In genomic region chr19:47902316-47903201, GRCm38 (mm10) we compare ENCODE assay signal across 11 mouse cellular contexts. TPM values are rescaled to one million over a fixed set of nuclear protein-coding genes. Genes with fewer than 3 reads are reported as not detected.
DNase-seq lines count a peak whose midpoint lies in the region; ATAC-seq lines count a peak whose summit lies in the region.
"Had no signal": no experiment of that assay in that cellular context is flagged by ENCODE, and none has a peak within 500 bp of the region (broad histone marks: within the 10 kb centered on the region; RNA-seq: fewer than 3 reads in every experiment).

No protein-coding gene starts in this region.

- peaks cover 33% of the 10 kb centered on the region for H3K36me3 ChIP-seq in hindbrain, embryonic 10.5 days
- no peaks in the 10 kb centered on the region for H3K36me3 ChIP-seq in hindbrain, embryonic 11.5 days (ENCODE audit: control insufficient read depth, insufficient read depth, low read length)
- peaks cover 1% of the 10 kb centered on the region; the same call in 1 of the 2 replicates for H3K36me3 ChIP-seq in heart, embryonic 16.5 days (ENCODE audit: control insufficient read depth, insufficient read depth)
- H3K36me3 ChIP-seq in limb, embryonic 10.5 days: peaks cover 57% of the 10 kb centered on the region

- 70% methylated on average over 13 of the region's 13 CpGs for WGBS in hindbrain, embryonic 10.5 days
- 68% methylated on average over 13 of the region's 13 CpGs for WGBS in hindbrain, embryonic 11.5 days
- WGBS in heart, embryonic 16.5 days: 50% methylated on average over 13 of the region's 13 CpGs
- 71% methylated on average over 13 of the region's 13 CpGs for WGBS in limb, embryonic 10.5 days

- H3K9ac ChIP-seq in hindbrain, embryonic 11.5 days (ENCODE audit: low read depth, low read length): no peak overlapping the region
- peak overlapping the region; percentile 16 for H3K9ac ChIP-seq in heart, embryonic 16.5 days (ENCODE audit: low read length)

- no peaks in the 10 kb centered on the region for H3K9me3 ChIP-seq in hindbrain, embryonic 10.5 days
- no peaks in the 10 kb centered on the region for H3K9me3 ChIP-seq in hindbrain, embryonic 11.5 days (ENCODE audit: control insufficient read depth, low read length)
- H3K9me3 ChIP-seq in heart, embryonic 16.5 days (replicated peaks; ENCODE audit: control insufficient read depth, low read length): no peaks in the 10 kb centered on the region
- no peaks in the 10 kb centered on the region for H3K9me3 ChIP-seq in limb, embryonic 10.5 days (replicated peaks)

- H3K4me2 ChIP-seq in hindbrain, embryonic 11.5 days (replicated peaks; ENCODE audit: low read depth, low read length): no peak overlapping the region
- peak overlapping the region; percentile 11; the same call in 1 of the 2 replicates for H3K4me2 ChIP-seq in heart, embryonic 16.5 days (ENCODE audit: low read depth, low read length)

- no peaks in the 10 kb centered on the region for H3K27me3 ChIP-seq in hindbrain, embryonic 10.5 days (ENCODE audit: insufficient read depth, poor library complexity, severe bottlenecking)
- H3K27me3 ChIP-seq in hindbrain, embryonic 11.5 days (ENCODE audit: control insufficient read depth, insufficient read depth, low read length): no peaks in the 10 kb centered on the region
- H3K27me3 ChIP-seq in heart, embryonic 16.5 days (ENCODE audit: control insufficient read depth, insufficient read depth, low read length): no peaks in the 10 kb centered on the region
- no peaks in the 10 kb centered on the region for H3K27me3 ChIP-seq in limb, embryonic 10.5 days (ENCODE audit: low read depth, poor library complexity, severe bottlenecking)

- DNase-seq in hindbrain, embryonic 10.5 days (ENCODE audit: low spot score): no peak
- no peak for DNase-seq in hindbrain, embryonic 11.5 days (ENCODE audit: low spot score)
- DNase-seq in adrenal gland, postnatal 10 days: peak; percentile 40
- no peak for DNase-seq in limb, embryonic 10.5 days (ENCODE audit: low spot score)
- no peak for DNase-seq in layer of hippocampus, postnatal 10 days (ENCODE audit: low spot score in 2 of 2)
- no peak for DNase-seq in spleen, postnatal 36 days (ENCODE audit: low spot score in 2 of 2)
- DNase-seq in gastrocnemius, adult 18-20 months (ENCODE audit: low spot score): no peak
- DNase-seq: cerebellum, adult 11 months; thymus, postnatal 4 days had no signal

- H3K4me3 ChIP-seq in hindbrain, embryonic 10.5 days: no peak overlapping the region
- no peak overlapping the region for H3K4me3 ChIP-seq in hindbrain, embryonic 11.5 days (ENCODE audit: low read depth, low read length)
- no peak overlapping the region for H3K4me3 ChIP-seq in heart, embryonic 16.5 days (ENCODE audit: low read length)
- no peak overlapping the region for H3K4me3 ChIP-seq in limb, embryonic 10.5 days

- H3K4me1 ChIP-seq in hindbrain, embryonic 10.5 days (replicated peaks): peaks cover 33% of the 10 kb centered on the region
- no peaks in the 10 kb centered on the region; the same call in 1 of the 2 replicates for H3K4me1 ChIP-seq in hindbrain, embryonic 11.5 days (replicated peaks; ENCODE audit: control insufficient read depth, insufficient read depth, low read length)
- H3K4me1 ChIP-seq in heart, embryonic 16.5 days (ENCODE audit: control insufficient read depth, insufficient read depth, low read length): peaks cover 45% of the 10 kb centered on the region
- peaks cover 46% of the 10 kb centered on the region for H3K4me1 ChIP-seq in limb, embryonic 10.5 days

- H3K27ac ChIP-seq in hindbrain, embryonic 10.5 days: peak overlapping the region; percentile 62; the same call in 1 of the 2 replicates
- no peak overlapping the region for H3K27ac ChIP-seq in hindbrain, embryonic 11.5 days (ENCODE audit: low read depth, low read length)
- H3K27ac ChIP-seq in heart, embryonic 16.5 days (ENCODE audit: low read length): peak overlapping the region; percentile 84
- peak overlapping the region; percentile 79 for H3K27ac ChIP-seq in limb, embryonic 10.5 days

- ATAC-seq in hindbrain, embryonic 11.5 days (ENCODE audit: low FRiP score): no peak
- peak; percentile 81 for ATAC-seq in heart, embryonic 16.5 days (replicated peaks; ENCODE audit: extremely low read depth, insufficient read depth, low FRiP score)

RNA-seq across cellular contexts. Expression of gene Cfap43, which starts 16.5 kb away (rescaled TPM):
- 0.07 and 1.0 TPM in 2 replicates for polyA plus RNA-seq in hindbrain, embryonic 10.5 days (2016; fragmentation: Nextera tagmentation; extraction: Ambion mirVana)
- 0.54 and 2.1 TPM in 2 replicates for polyA plus RNA-seq in hindbrain, embryonic 11.5 days (2014; fragmentation: Nextera tagmentation; extraction: Ambion mirVana)
- not detected for total RNA-seq in adrenal gland, postnatal 10 days (2021)
- polyA plus RNA-seq in heart, embryonic 16.5 days (2015; fragmentation: Nextera tagmentation; extraction: Ambion mirVana): 0.38 and 0.42 TPM in 2 replicates
- polyA plus RNA-seq in limb, embryonic 10.5 days (2016; fragmentation: Nextera tagmentation; extraction: Ambion mirVana): 0.05 and 0.09 TPM in 2 replicates
- total RNA-seq in layer of hippocampus, postnatal 10 days (2021): 1 to 10 TPM; 2.1 to 4.0 TPM
- not detected for total RNA-seq in gastrocnemius, adult 18-20 months (2021)

RNA-seq across cellular contexts. Expression of gene Itprip, which starts 16.5 kb away (rescaled TPM):
- 20.7 and 21.9 TPM in 2 replicates for polyA plus RNA-seq in hindbrain, embryonic 10.5 days (2016; fragmentation: Nextera tagmentation; extraction: Ambion mirVana)
- polyA plus RNA-seq in hindbrain, embryonic 11.5 days (2014; fragmentation: Nextera tagmentation; extraction: Ambion mirVana): 10.0 and 12.2 TPM in 2 replicates
- 10 to 100 TPM; 11.7 to 14.5 TPM for total RNA-seq in adrenal gland, postnatal 10 days (2021)
- 18.4 and 23.3 TPM in 2 replicates for polyA plus RNA-seq in heart, embryonic 16.5 days (2015; fragmentation: Nextera tagmentation; extraction: Ambion mirVana)
- 19.0 and 27.5 TPM in 2 replicates for polyA plus RNA-seq in limb, embryonic 10.5 days (2016; fragmentation: Nextera tagmentation; extraction: Ambion mirVana)
- total RNA-seq in layer of hippocampus, postnatal 10 days (2021): 1 to 10 TPM; 2.5 to 2.6 TPM
- total RNA-seq in gastrocnemius, adult 18-20 months (2021): under 1 TPM; 0.50 to 0.90 TPM

RNA-seq across cellular contexts. Expression of gene Cfap58, which starts 34.9 kb away (rescaled TPM):
- polyA plus RNA-seq in hindbrain, embryonic 10.5 days (2016; fragmentation: Nextera tagmentation; extraction: Ambion mirVana): 0.41 TPM in 1 of 2 replicates, not detected in the other
- polyA plus RNA-seq in hindbrain, embryonic 11.5 days (2014; fragmentation: Nextera tagmentation; extraction: Ambion mirVana): 0.36 and 0.37 TPM in 2 replicates
- total RNA-seq in adrenal gland, postnatal 10 days (2021): under 1 TPM in 1 of 2 experiments, not detected in 1; 0.06 TPM
- 0.09 and 0.25 TPM in 2 replicates for polyA plus RNA-seq in heart, embryonic 16.5 days (2015; fragmentation: Nextera tagmentation; extraction: Ambion mirVana)
- polyA plus RNA-seq in limb, embryonic 10.5 days (2016; fragmentation: Nextera tagmentation; extraction: Ambion mirVana): not detected in 2 replicates
- total RNA-seq in layer of hippocampus, postnatal 10 days (2021): under 1 TPM; 0.60 to 0.98 TPM
- not detected for total RNA-seq in gastrocnemius, adult 18-20 months (2021)
- total RNA-seq: hematopoietic stem cell, adult 5-6 weeks had no signal

RNA-seq across cellular contexts. Expression of gene Gsto2, which starts 37.2 kb away (rescaled TPM):
- 1.6 and 1.8 TPM in 2 replicates for polyA plus RNA-seq in hindbrain, embryonic 10.5 days (2016; fragmentation: Nextera tagmentation; extraction: Ambion mirVana)
- 0.77 and 1.4 TPM in 2 replicates for polyA plus RNA-seq in hindbrain, embryonic 11.5 days (2014; fragmentation: Nextera tagmentation; extraction: Ambion mirVana)
- 1 to 10 TPM; 2.6 to 3.7 TPM for total RNA-seq in adrenal gland, postnatal 10 days (2021)
- 0.77 and 1.1 TPM in 2 replicates for polyA plus RNA-seq in heart, embryonic 16.5 days (2015; fragmentation: Nextera tagmentation; extraction: Ambion mirVana)
- 0.59 and 1.0 TPM in 2 replicates for polyA plus RNA-seq in limb, embryonic 10.5 days (2016; fragmentation: Nextera tagmentation; extraction: Ambion mirVana)
- 1 to 10 TPM; 1.3 to 1.4 TPM for total RNA-seq in layer of hippocampus, postnatal 10 days (2021)
- total RNA-seq in gastrocnemius, adult 18-20 months (2021): under 1 TPM; 0.25 to 0.66 TPM
- total RNA-seq: hematopoietic stem cell, adult 5-6 weeks had no signal

RNA-seq across cellular contexts. Expression of gene Gsto1, which starts 47.8 kb away (rescaled TPM):
- 109 and 115 TPM in 2 replicates for polyA plus RNA-seq in hindbrain, embryonic 10.5 days (2016; fragmentation: Nextera tagmentation; extraction: Ambion mirVana)
- 105 and 116 TPM in 2 replicates for polyA plus RNA-seq in hindbrain, embryonic 11.5 days (2014; fragmentation: Nextera tagmentation; extraction: Ambion mirVana)
- total RNA-seq in adrenal gland, postnatal 10 days (2021): 100 to 1,000 TPM; 158 to 159 TPM
- 115 and 121 TPM in 2 replicates for polyA plus RNA-seq in heart, embryonic 16.5 days (2015; fragmentation: Nextera tagmentation; extraction: Ambion mirVana)
- 241 and 258 TPM in 2 replicates for polyA plus RNA-seq in limb, embryonic 10.5 days (2016; fragmentation: Nextera tagmentation; extraction: Ambion mirVana)
- total RNA-seq in layer of hippocampus, postnatal 10 days (2021): 10 to 100 TPM; 72.4 to 74.9 TPM
- 10 to 100 TPM; 56.6 to 57.8 TPM for total RNA-seq in gastrocnemius, adult 18-20 months (2021)
